Mouse (Mus musculus) CD4-positive, CD25-positive, alpha-beta regulatory T cell, adult 4 months (primary cell): ENCODE data around the gene Col3a1. TPM values are rescaled to one million over a fixed set of nuclear protein-coding genes. Genes with fewer than 3 reads are reported as not detected.

Experiments used
- ATAC-seq: one replicate; pipeline ENCODE4 v1.8.0; 2017
- polyA plus RNA-seq, 2 experiments: library from polyadenylated mRNA; unstranded; fragments of 100-300 nt; shearing (Covaris generic); gene quantifications; one replicate each; pipeline ENCODE4 v1.2.1; 2017

The Col3a1 gene
- not detected for polyA plus RNA-seq

DNA sequence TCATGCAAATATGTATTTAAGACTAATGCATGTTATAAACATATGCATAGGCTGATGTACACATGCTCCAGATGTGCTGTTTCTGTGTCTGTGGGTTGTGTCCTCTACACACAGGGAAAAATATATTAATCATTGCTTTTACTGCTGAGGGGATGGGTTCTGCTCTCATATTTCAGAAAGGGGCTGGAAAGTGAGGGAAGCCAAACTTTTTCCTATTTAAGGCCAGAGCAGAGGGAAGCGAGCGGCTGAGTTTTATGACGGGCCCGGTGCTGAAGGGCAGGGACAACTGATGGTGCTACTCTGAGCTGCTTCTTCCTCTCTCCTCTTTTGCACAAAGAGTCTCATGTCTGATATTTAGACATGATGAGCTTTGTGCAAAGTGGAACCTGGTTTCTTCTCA is at the start of gene Col3a1:
TSS of gene Col3a1 (plus strand) at position 151 of the 400 bp plus-strand sequence.
- no peak for ATAC-seq

DNA sequence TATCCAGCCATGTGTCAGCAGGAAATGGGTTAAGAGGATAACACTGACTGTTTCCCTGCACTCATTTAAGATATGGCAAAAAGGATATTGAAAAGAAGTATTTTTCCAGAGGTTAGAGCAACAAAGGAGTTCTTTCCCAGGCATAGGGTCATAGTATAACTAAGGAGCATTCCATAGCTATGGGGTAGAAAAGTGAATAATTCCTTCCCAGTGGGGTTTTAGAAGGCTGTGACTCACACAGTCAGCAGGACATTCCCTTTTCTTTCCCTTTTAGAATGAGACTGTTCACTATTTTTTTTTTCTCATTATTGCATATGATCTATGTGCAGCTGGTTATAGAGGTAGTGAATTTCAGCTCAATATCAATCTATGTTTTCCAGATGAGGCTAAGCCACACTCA is 41.9 kb upstream of the Col3a1 start:
- no peak for ATAC-seq

DNA sequence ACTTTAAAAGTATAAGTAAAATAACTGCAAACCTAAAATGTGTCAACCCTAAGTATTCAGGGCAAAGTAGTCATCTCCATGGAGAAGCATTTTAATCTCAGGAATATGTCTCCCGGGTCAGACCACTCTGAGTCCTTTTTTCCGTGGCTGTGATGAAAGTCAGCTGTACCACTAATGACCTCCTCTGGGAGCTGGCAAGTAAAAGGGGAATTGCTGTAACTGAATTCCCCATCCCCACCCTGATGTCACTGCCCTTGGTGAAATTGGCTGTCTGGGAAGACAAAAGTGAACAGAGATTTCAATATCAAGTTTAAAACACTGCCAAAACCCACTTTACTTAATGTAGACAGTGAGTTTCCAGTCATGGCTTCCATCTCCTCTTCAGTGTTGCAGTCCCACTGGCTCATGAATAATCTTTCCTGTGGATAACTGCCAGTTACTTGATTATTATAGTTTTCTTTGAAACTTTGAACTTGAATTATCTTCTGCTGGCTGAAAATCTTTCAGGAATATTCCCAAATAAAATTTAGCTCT is 35.3 kb upstream of the Col3a1 start:
- no peak for ATAC-seq

DNA sequence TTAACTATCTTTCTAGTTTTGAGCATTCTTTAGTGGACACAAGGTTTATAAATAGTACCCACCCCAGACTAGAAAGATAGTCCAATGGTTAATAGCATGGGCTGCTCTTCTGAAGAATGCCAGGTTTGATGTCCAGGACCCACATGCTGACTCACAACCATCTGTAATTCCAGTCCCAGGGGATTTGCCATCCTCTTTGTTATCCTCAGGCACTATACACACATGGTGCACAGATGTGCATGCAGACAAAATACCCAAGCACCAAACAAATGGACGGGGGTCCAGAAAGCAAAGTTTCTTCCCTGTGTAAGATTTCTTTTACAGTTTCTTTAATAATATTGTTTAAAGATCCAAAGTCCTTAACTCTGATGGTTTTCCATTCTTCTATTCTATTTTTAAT is 23.4 kb upstream of the Col3a1 start:
- ATAC-seq, result no peak

DNA sequence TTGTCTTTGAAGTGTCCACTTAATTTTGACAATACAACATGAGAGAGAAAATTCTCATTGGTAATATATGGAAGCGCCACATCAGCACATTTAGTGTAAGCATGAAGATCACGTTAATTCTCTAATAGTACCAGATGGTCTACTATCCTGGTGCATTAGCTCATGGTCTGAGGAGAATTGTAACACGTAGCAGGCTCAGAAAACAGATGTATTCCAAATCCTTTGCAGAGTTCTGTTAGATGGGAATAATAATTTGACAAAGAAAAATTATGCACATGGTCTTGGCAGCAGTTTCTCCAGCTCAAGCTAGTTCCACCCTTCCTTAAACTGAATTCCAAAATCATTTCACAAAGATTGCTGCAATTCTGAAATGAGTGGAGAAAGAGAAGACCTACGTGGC is 21.3 kb upstream of the Col3a1 start:
- no peak for ATAC-seq

DNA sequence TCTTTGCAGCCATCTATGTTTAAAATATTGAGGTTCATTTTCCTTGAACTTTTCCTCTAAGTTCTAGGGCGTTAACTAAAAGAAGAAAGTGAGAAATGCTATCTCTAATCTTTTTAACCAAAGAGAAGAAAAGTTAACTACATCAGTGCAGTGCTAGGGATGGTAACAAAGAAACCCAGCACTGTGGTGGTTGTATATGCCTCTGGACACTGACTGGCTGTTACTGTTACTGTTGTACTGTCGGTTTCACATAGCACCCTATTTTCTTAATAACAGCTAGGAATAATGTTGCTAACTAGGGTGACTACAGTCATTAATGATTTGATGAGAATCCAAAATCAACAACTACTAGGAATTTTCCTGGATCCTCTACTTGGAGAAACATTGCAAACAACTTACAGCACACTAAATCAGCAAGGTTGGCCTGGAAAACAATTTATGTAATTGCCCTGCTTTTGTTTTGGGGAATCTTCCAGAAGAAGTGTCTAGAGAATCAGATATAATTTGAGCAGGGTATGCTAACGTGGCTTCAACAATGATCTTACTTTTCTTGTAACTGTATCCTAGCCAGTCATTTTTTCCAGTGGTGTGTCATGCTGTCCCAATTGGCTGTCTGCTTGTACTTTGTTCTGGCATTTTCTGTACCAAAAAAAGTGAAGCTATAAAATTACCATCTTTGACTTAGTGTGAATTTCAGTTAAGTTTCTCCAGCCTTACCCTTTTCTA is 11.8 kb upstream of the Col3a1 start:
- no peak for ATAC-seq

DNA sequence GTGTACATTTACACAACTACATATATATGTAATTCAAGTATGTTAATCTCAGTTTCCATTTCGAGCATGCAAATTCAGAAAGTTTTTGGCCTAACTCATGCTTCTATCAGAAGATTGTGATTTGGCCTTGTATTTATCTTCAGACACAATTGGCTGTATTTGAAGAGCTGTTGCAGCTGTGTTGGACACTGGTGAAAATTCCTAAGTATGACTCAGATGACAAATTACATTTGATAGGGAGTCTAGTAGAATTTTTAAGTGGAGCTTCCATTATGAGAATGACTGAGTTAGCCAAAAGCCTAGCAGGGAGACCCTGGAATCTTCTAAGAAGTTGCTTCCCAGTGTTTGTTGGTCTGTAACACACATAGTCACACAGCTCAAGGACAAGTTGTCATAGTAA is 7.1 kb upstream of the Col3a1 start:
- no peak for ATAC-seq

DNA sequence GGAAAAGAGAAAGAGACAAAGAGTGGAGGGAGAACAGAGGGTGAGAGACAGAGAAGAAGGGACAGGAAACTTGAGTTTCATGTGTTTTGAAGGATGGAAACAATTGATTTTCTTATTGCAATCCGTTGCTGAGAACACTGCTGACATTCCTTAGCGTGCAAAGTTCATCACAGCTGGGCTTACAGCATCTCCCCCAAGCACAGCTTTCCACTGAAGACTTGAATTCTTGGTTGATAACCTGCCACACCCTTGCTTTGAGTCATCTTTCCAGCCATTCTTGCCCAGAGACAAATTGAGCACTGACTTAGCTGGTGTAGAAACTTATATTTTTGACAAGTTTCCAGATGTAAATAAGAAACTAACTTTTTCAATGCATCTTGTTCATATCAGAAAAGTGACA is 2.3 kb upstream of the Col3a1 start:
- no peak for ATAC-seq

DNA sequence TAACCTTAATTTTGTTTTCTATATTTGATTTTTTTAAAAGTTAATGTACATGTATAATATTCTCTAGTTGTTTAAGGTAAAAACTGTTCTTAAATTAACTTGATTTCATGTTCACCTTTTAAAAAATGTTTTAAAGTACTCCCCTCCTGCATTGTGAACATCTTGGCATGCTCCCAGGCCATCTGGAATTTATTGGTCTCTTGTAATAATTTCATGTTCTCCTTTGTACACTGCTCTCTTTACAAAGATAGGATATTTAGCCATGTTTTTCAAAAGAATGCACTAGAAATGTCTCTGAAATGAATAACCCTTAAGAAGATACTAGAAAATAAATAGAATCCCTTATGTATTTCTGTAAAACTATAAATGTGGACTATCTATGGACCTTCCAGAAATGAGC is 624 bp downstream of the Col3a1 start:
- ATAC-seq, result no peak

DNA sequence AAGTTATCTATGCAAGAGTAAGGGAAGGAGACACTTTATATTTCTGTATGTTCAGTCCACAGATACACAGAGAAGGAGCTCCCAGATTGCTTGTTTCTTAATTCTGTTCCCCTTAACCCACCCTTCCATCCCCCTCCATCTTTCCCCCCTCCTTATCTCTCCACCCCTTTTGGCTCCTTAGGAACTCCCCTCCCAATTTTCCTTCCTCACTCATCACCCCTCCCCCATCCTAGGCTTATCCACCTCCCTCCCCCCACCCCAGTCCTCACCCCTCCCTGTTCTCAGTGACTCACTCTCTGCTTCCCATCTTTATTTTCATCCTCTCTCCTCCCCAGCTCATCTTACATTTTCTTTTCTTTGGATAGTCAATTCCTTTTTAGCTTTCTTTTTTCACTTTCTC is 1.5 kb downstream of the Col3a1 start:
- ATAC-seq, result no peak

DNA sequence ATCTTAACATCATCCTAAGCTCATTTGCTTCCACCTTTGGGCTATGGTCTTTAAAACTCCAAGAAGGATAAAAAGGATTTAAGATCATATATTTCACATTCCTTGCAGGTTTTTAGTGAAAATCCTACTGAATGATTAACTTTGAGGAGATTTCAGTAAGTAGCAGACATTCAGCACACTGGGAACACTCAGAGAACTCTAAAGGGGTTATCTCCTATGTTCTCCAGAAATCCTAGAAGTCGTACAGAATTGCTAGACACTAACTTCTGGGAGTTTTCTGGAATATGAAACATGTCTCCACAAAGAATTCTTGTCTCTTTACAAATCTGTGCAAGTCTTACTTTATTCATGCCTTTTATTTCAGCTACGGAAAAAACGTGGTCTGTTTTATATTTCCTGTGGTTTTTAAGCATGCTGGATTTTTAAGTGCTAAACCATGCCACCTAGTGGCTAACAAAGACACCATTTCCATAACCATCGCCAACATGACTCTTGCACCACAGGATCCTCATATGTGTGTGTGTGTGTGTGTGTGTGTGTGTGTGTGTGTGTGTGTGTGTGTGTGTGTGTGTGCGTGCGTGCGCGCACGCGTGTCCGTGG is 2.5 kb downstream of the Col3a1 start:
- ATAC-seq, result no peak

DNA sequence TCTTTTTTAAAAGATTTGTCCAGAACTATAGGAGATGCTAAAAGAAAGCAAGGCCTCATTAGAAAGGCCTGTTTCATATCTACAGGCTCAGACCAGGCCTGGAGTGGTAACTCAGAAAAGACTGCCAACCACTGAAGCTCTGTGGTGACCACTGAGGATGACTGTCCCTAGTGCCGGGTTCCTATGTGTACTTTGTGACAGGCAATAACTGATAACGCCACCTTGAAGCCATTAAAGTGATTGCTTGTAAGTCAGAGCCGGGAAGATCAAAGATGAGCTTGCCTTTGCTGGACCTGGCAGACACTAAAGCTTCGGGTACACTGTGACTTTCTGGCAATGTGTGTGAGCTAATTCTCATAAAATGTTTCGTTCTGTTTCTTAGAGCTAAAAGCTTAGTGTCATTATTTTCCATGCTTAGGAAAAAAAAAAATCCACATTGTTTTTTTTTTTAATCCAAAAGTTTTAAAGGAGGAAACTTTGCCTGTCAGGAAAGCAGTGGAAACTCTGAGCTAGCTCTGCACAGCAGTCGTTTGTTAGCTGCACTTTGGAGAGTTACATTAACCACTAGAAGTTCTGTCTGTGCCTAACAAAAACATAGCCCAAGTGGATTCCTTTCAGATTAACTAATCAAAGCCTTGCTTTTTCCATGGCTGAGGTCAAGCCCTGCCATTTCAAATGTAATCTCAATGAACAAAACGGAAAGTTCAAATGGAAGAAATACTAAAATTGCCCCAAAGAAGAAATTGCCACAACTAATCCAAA is 4.6 kb downstream of the Col3a1 start:
- no peak for ATAC-seq

DNA sequence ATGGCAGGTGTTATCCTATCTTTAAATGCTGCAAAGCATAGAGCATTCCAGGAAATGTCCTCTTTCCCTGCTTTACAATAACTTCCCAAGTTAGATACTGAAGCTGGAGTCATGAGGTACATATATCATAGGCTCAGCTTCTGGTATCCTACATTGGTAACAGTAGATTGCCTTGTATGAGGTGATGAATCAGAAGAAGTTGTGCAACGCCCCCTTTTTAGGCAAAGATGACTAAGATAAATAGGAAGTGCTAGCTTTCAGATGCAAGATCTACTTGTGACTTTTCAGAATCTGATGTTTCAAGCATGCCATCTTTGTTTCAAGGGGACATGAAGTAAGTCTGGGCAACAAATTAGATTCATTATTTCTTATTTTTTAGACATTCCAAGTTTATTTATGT is 6.9 kb downstream of the Col3a1 start:
- ATAC-seq, result no peak

DNA sequence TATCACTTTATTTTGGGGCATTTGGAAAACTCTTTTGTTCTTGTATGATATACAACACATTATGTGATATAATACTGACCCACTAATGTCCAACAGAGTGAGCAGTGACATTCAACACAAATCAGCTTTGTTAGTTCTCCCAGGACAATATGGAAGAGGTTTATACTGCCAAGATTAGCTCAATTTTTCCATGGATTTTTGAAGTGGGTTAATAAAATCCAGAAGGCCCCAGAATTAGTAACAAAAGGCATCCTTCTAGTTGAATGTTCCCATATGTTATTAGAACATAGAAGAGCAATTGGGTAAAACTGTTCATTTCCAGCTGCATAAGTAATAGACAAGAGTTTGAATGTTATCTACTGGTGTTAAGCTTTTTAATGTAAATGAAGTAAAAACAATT is 9.5 kb downstream of the Col3a1 start:
- no peak for ATAC-seq

DNA sequence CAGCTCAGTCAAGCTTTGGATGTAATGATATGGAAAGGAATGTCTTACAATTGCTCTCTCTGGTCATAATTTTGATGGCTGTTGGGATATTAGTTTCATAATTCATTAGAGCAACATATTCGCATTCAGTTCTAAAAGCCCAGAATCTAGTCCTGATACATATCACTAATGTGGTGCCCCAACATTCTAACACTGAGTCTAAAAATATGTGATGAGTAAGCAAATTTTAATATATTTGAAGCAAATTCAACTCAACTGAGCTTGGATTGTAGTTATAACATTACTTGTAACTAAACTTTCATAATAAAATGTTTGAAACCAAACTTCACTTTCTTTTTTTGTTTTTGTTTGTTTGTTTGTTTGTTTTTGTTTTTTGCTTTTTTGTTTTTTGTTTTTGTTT is 17.8 kb downstream of the Col3a1 start:
- no peak for ATAC-seq

DNA sequence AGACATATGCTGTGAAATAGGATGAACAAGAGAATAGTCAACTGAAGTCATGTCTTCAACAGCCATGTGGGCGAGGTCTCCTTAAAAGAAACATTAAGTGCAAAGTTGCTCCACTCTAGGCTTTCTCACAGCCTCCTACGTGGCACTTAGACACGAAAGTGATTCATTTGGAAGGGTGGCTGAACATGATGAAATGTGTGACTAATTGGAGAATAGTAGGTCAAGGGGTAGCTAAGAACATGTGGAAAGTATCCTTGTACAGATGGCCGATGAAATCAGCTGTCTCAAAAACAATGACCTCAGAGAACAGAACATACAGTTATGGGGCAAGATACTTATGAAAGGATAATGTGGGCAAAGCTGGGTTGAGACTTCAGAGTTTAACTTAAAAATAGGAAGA is 44.6 kb downstream of the Col3a1 start:
- ATAC-seq, result no peak

DNA sequence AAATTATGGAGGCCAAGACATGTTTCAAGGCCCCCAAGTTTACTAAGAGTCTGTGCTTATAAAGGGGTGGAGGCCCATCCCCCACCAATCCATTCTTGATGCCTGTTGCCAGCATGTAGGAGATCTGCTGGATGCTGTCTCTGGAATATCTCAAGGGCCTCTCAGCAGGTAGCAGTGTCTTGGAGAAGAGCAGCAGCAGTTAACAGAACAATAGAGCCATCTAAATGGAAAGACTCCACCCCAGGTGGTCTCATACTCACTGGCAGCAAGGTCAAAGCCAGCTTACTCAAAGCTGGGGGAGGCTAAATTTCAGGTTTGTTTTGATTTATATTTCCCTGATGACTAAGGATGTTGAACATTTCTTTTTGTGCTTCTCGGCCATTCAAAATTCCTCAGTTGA is 46.7 kb downstream of the Col3a1 start:
- ATAC-seq, result no peak

DNA sequence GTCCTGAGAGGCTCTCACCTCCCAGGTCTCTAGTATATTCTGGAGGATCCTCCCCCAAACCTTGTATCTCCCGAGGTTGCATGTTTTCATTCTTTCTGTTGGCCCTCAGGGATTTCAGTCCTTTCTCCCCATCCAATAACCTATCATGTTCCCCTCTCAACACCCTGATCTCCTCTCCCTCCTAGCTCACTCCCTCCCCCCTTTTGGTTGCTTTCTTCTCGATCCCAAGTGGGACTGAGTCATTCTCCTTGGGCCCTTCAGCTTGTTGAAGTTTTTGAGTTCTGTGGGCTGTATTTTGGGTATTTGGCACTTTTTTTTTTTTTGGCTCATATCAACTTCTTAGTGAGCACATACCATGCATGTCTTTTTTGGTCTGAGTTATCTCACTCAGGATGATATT is 47.8 kb downstream of the Col3a1 start:
- ATAC-seq, result no peak

DNA sequence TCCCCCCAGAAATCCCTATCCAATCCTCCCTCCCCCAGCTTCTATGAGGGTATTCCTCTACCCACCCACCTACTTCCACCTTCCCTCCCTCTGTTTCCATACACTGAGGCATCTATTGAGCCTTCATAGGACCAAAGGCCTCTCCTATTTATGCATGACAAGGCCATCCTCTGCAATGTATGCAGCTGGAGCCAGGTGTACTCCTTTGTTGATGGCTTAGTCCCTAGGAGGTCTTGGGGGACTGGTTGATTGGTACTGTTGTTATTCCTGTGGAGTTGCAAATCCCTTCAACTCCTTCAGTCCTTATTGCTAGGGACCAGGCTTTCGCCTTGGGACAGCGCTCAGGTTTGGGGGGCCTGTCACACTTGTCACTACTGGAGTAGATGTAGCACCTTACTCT is 48.3 kb downstream of the Col3a1 start:
- no peak for ATAC-seq

DNA sequence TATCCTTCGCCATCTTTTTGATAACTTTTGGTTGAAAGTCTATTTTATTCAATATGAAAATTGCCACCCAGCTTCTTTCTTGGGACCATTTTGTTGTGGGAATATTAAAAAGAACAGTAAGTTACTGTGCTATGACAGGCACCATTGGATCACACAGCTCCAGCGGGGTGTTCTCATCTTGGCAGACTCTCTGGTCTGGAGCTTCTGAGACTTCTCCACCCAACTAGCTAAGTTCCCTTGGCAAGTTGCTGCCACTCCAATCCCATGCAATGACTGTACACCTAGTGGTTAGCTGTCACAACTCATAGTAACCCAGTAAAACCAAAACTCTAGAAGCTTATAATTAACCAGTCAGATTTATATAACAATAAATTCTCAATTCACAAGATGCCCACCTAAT is 51.9 kb downstream of the Col3a1 start:
- no peak for ATAC-seq

DNA sequence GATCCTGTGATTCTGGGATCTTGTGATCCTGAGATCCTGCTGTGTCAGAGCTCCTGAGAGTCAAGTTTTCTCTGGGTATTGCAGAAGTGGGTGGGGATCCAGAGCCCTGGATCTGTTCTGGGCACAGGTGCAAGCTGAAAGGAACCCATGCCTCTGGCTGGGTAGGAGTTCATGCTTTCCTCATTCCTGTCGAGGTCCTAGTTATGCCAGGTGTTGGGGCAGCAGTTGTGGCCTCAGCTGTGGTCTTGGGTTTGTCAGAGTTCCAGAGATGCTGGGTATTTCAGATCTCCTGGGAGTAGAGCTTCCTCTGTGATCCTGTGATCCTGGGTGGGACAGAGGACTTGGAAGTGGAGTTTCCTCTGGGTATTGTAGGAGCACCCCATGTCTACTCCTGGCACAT is 54.1 kb downstream of the Col3a1 start:
- no peak for ATAC-seq

DNA sequence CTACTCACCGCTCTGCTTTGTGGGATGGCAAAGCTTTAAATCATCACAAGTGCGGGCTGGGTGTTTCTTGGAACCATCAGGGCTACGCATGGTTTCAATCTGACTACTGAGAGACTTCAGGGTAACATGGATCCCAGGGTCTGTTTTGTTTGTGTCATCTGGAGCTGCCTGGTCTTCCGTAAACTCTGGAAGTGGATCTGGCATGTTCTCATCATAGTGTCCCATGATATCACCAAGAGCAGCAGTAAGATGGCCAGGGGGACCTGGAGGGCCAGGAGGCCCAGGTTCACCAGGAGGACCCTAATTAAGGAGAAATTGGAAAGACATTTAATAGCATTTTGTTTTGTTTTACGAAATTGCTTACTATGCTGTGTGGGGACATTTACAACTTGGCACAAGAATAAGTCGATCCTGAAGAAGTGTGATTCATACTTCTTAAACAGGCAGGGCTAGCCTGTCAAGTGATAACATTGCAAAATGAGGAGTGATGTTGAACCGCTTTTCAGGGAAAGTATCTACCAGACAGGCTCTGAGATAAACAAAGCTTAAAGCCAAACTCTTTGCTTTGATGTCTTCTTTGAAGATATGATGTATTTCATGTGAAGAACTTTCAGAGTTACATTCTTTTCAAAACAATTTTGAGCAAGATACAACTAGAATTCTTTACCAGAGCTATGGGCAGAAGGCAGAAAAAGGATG is 68.8 kb downstream of the Col3a1 start:
- no peak for ATAC-seq

DNA sequence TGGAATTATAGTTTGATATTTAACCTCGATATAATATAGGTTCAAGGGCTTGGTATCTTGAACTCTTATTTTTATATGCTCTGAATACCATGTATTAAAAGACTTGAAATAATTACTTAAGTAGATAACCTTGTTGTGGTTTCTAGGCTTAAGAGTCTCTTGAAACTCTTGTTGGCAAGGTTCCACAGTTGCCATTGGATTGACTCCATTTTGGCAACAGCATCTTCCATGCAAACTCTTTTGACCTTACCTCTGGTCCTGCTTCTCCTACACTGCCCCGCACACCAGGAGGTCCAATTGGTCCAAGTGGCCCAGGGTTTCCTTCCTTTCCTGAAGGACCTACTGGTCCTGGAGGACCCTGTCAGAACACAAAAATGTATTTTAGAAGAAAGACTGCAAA is 70.5 kb downstream of the Col3a1 start:
- no peak for ATAC-seq
